Mouse (Mus musculus) megakaryocyte, embryonic 14.5 days (primary cell): ENCODE results near the gene Gm20388.

Experiments used
- FLI1 ChIP-seq: IDR thresholded peaks from 2 replicates; pipeline ENCODE4 v1.6.1; 2012; ENCODE audit warnings: low read length, inconsistent platforms, mixed read lengths
- GATA1 ChIP-seq: IDR thresholded peaks from 3 replicates; pipeline ENCODE4 v1.6.1; 2012; ENCODE audit warnings: mixed read lengths, low read length, inconsistent platforms, borderline replicate concordance

- TF ChIP-seq GATA1, result no peak
- TF ChIP-seq FLI1, result no peak
Observed at GRCm38 (mm10) chr8:120018379-120018778, 107.7 kb downstream of the Gm20388 start.
